Mouse (Mus musculus): Measurements from ENCODE around the gene Lrrc28.

- TF ChIP-seq CTCF (IDR thresholded peaks at IDR 0.05; ENCODE audit: low read depth) (no peak), EP300 (IDR thresholded peaks at IDR 0.05; ENCODE audit: low read depth) (no peak)
These were observed 47.9 kb upstream of the Lrrc28 start for GRCm38 (mm10) chr7:67692791-67693538.

All from liver, embryonic 14.5 days (tissue).